Mouse (Mus musculus) cerebellum, adult 9-11 months (tissue): ENCODE data around the gene Nfic.

Experiments used
- DNase-seq: peaks from one replicate; pipeline ENCODE4 v3.0.0; 2022

Gene Nfic

GRCm38 (mm10) chr10:81401205-81401520 lies 54.3 kb downstream of the Nfic start:
- no peak for DNase-seq

GRCm38 (mm10) chr10:81400371-81401204 lies 54.8 kb downstream of the Nfic start:
- peak; percentile 95 for DNase-seq

GRCm38 (mm10) chr10:81399798-81400308 lies 55.6 kb downstream of the Nfic start:
- DNase-seq: peak; percentile 77

- peak; percentile 79 for DNase-seq
Observed at GRCm38 (mm10) chr10:81399296-81399695, 56.1 kb downstream of the Nfic start.

GRCm38 (mm10) chr10:81396749-81397148 lies 58.7 kb downstream of the Nfic start:
- no peak for DNase-seq

- DNase-seq: no peak
Observed at GRCm38 (mm10) chr10:81395865-81396264, 59.6 kb downstream of the Nfic start.

- DNase-seq: peak; percentile 73
Observed at GRCm38 (mm10) chr10:81395127-81395526, 60.3 kb downstream of the Nfic start.

- DNase-seq: no peak
Observed at GRCm38 (mm10) chr10:81393456-81394063, 61.9 kb downstream of the Nfic start.

GRCm38 (mm10) chr10:81392781-81393185 lies 62.7 kb downstream of the Nfic start, which contains the start of gene Smim24:
TSS of gene Smim24 (plus strand) at chr10:81393051.
- no peak for DNase-seq

- DNase-seq: no peak
Observed at GRCm38 (mm10) chr10:81392270-81392669, 63.2 kb downstream of the Nfic start.

GRCm38 (mm10) chr10:81390678-81390965 lies 64.8 kb downstream of the Nfic start:
- DNase-seq: peak; percentile 57

- peak; percentile 77 for DNase-seq
Observed at GRCm38 (mm10) chr10:81389801-81390677, 65.4 kb downstream of the Nfic start.

GRCm38 (mm10) chr10:81389373-81389772 lies 66.1 kb downstream of the Nfic start:
- DNase-seq: no peak

GRCm38 (mm10) chr10:81388505-81389055 lies 66.9 kb downstream of the Nfic start, which contains the start of gene Gm48552:
TSS of gene Gm48552 (plus strand) at chr10:81389005.
- DNase-seq: no peak

GRCm38 (mm10) chr10:81387716-81388115 lies 67.7 kb downstream of the Nfic start:
- no peak for DNase-seq

- DNase-seq: peak; percentile 67
Observed at GRCm38 (mm10) chr10:81385603-81386306, 69.7 kb downstream of the Nfic start.

- no peak for DNase-seq
Observed at GRCm38 (mm10) chr10:81384605-81384982, 70.8 kb downstream of the Nfic start.

GRCm38 (mm10) chr10:81383802-81384604 lies 71.4 kb downstream of the Nfic start, which contains the start of the genes Dohh and Gm48551:
TSS of gene Dohh (plus strand) at chr10:81384428.
TSS of gene Gm48551 (plus strand) at chr10:81384466.
- DNase-seq: peak; percentile 99

- DNase-seq: peak; percentile 61
Observed at GRCm38 (mm10) chr10:81382039-81382438, 73.4 kb downstream of the Nfic start.

GRCm38 (mm10) chr10:81379809-81380378 lies 75.5 kb downstream of the Nfic start:
- peak; percentile 74 for DNase-seq

GRCm38 (mm10) chr10:81379183-81379553 lies 76.3 kb downstream of the Nfic start:
- peak; percentile 68 for DNase-seq
